Mouse (Mus musculus): ENCODE results near the gene Kcnq1.

The Kcnq1 gene

DNA sequence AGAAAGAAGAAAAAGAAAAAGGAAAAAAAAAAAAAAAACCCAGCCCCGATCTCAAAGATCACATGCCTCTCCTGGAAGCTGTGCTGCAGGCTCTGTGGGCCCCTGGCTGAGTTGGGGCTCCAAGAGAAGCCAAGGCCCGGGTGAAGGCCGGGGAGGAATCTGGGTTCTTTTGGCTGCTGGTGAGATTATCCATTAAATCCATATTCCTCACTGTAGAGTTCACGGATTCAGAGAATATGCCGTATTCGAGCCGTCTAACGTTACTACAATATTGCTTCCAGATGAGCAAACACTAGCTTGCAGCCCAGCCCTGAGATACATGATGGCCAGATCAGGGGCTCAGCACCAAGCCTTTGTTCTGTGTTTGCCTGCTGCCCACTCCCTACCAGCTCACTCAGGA, 204.7 kb downstream of the Kcnq1 start:
- in situ Hi-C loops (cut with MboI, MseI) = no loop called here

DNA sequence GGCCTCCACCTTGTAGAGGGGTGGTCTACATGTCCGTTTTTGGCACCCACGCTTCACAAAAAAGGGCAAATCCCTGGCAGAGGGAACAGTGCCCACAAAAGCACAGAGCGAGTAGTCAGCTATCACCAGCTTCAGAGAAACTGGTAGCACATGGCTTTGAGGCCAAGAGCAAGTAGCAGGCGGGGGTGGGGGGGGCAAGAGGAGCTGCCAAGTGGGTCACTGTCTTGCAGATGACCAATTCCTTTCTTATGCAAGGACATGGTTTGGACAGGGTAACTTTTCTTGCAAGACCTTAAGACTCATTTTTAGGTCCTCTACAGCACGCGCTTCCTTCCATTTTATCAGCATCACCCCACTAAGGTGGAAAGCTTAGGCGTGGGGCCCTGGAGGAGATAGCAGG, 205.3 kb downstream of the Kcnq1 start:
- in situ Hi-C loops (cut with MboI, MseI) = no loop called here

DNA sequence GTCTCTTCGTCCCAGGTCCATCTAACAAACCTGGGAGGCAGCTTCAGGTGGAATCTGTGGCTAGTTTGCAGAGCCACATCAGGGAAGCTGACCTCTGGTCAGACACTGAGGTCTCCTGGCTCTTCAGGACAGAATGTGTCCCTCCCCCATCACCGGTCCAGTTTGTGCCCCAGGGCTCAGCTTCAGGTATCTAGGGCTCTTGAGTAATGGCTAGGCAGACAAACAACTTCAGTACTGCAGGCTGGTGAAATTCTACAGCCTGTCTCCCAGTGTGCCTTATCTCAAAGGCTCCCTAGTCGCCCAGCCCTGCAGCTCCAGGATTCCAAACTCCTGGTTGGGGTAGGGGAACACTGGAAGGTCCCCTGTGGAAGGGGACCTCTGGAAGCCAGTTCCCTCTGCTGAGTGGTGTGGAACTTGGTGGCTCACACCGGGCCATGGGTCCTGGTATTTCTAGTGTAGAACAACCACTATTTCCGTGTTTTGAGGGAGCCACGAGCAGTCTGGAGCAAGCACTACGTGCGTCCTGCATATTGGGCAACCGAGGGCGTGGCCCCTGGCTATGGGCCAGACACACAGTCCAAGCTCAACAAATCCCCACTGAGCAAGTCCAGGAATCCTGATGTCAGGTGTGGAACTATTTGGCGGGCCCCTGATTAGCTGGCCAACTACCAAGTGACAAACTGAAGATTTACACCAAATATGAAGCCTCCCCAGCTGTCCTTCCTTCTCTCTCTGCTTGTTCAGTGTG, 207.6 kb downstream of the Kcnq1 start:
- in situ Hi-C loops (cut with MboI, MseI) = no loop called here

DNA sequence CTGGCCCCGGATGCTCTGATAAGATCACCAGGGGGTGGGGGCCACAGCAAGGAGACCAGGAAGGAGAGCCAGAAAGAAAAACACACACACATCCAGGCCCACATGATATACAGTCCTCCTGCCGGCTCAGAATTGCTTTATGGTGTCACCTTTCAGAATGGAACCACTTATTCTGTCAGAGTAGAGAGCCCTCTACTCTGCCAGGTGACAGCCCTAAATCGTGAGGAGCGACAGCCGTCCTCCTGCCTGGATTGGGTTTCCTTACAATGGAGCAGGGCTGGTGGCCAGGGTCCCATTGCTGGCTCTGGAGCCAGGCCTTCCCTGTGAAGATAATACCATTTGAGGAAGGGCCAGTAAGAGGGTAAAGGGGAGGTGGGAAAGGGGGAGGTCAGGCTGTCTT, 212.3 kb downstream of the Kcnq1 start:
- in situ Hi-C loops (cut with MboI, MseI) = no loop called here

DNA sequence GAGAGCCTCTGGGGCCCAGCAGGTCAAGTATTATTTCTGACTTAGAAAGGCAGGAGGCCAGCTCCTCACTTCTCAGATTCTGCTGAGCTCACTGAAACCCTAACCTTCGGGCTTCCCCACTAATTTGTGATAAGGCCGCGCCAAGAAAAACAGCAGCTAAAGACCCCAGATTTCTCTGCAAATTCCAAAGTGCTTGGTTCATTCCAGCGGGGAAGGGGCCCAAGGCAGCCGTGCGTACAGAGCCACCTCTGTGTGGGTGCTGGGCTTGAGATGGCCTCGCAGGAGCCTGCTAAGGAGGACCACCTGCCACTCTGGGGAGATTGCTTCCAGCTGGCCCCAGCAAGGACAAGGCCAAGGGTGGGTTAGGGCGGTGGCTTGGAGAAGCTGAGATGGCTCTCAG, 214.2 kb downstream of the Kcnq1 start:
- in situ Hi-C loops (cut with MboI, MseI) = no loop called here

GRCm38 (mm10) chr7:143325051-143325450, 218.9 kb downstream of the Kcnq1 start:
- in situ Hi-C loops (cut with MboI, MseI) = no loop called here

GRCm38 (mm10) chr7:143328185-143328915, 222.2 kb downstream of the Kcnq1 start:
- in situ Hi-C loops (cut with MboI, MseI) = no loop called here

- in situ Hi-C loops (cut with MboI, MseI) = no loop called here
These were observed 223.1 kb downstream of the Kcnq1 start for GRCm38 (mm10) chr7:143329110-143329810.

DNA sequence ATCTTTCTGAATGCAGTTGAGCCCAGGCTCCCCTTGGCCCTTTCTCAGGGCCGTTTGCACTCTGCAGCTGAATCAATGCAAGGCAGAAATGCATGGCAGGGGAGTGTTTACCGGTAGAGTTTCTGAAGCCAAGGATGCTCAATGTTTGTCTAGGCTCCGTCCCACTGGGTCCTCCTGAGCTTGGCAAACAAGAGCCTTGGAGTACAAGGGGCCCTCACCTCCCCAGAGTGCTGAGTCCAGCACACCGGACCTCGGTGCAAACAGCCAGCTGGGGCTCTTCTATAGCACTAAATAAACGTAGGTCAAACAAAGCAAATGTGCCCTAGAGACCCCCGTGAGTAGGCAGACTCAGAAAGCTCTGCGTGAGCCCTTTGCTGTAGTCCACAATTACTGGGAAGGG, 226.9 kb downstream of the Kcnq1 start:
- in situ Hi-C loops (cut with MboI, MseI) = no loop called here

- in situ Hi-C loops (cut with MboI, MseI) = no loop called here
These were observed 227.4 kb downstream of the Kcnq1 start for GRCm38 (mm10) chr7:143333604-143334003.

DNA sequence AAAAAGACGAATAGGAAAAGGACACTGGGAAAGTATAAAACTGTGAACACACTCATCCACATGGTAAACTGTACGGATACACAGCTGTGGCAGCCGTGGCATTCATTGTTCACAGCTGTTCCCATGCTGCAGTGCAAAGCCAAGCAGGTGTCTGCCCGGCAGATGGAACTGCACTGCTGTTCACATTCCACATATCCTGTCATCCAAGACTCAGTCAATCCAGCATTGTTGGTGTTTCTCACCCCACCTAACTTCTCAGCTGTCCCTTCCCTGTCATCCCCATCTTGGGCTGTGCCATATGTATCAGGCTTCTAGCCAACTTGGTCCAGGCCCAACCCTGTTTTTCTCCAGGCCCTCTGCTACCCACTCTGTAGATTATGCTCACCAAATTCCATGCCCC, 232.5 kb downstream of the Kcnq1 start:
- in situ Hi-C loops (cut with MboI, MseI) = no loop called here

GRCm38 (mm10) chr7:143340601-143341281, 234.6 kb downstream of the Kcnq1 start:
- in situ Hi-C loops (cut with MboI, MseI) = no loop called here

- in situ Hi-C loops (cut with MboI, MseI) = no loop called here
These were observed 235.3 kb downstream of the Kcnq1 start for GRCm38 (mm10) chr7:143341301-143341980.

GRCm38 (mm10) chr7:143343781-143344306, 237.7 kb downstream of the Kcnq1 start:
- in situ Hi-C loops (cut with MboI, MseI) = no loop called here

- in situ Hi-C loops (cut with MboI, MseI) = no loop called here
These were observed 243.1 kb downstream of the Kcnq1 start for GRCm38 (mm10) chr7:143349287-143349686.

- in situ Hi-C loops (cut with MboI, MseI) = no loop called here
These were observed 243.7 kb downstream of the Kcnq1 start for GRCm38 (mm10) chr7:143349848-143350247.

DNA sequence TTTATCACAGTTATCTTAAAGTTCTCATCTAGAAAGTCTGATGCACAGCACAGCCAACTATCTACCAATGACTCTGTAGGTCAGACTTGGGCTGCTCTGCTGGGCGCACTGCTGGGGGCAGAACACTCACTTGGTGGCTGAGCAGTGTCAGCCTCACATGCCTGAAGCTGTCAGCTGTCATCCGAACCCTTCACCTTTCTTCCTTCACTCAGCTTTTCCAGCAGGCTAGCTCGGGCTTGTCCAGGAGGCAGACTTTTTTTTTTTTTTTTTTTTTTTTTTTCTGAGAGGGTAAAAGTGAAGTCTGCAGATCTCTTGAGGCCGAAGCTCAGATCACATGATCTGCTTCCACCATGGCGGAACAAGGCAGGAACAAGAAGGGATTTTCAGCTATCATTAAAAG, 249.7 kb downstream of the Kcnq1 start:
- in situ Hi-C loops (cut with MboI, MseI) = no loop called here

- in situ Hi-C loops (cut with MboI, MseI) = no loop called here
These were observed 250.9 kb downstream of the Kcnq1 start for GRCm38 (mm10) chr7:143357109-143357508.

GRCm38 (mm10) chr7:143357831-143358230, 251.7 kb downstream of the Kcnq1 start:
- in situ Hi-C loops (cut with MboI, MseI) = no loop called here

DNA sequence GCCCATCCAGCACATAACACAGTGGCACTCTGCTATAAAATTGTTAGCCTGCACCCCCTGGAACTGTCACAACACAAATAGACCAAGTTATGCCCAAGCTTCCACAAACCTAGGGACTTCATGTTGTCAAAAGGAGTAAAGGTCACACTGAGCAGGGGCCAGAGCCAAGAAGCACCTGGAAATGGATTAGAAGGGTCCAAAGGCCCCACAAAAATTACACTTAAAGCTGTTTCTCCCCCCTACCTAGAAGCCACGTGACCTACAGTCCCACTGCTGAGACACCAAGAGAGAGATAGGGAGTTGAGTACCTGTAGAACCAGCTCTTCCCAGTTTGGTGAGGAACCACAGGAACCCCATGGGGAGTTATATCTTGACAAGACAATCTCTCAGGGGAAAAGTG, 253.6 kb downstream of the Kcnq1 start:
- in situ Hi-C loops (cut with MboI, MseI) = no loop called here

DNA sequence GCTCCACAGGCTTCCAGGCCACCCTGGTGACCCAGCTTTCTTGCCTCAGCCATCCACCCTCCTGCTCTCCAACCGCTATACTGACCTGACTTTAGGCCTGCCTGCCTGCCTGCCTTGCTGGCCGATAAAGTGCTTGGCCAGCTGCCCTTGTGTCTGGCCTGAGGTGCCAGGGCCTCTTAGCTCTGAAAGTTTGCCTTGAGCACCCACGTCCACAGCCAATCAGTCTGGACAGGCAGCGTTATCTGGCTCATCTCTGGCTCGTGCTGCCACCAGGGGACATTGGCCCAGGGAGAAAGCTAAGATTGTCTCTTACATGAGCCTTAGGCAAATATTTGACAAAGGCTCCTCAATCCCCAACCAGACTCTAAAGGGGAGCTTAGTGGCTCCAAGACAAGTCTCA, 254.6 kb downstream of the Kcnq1 start:
- in situ Hi-C loops (cut with MboI, MseI) = no loop called here

Measured in regulatory T cell (primary cell).